Comparison of ENCODE assay signal across 9 mouse cellular contexts in the genomic region with DNA sequence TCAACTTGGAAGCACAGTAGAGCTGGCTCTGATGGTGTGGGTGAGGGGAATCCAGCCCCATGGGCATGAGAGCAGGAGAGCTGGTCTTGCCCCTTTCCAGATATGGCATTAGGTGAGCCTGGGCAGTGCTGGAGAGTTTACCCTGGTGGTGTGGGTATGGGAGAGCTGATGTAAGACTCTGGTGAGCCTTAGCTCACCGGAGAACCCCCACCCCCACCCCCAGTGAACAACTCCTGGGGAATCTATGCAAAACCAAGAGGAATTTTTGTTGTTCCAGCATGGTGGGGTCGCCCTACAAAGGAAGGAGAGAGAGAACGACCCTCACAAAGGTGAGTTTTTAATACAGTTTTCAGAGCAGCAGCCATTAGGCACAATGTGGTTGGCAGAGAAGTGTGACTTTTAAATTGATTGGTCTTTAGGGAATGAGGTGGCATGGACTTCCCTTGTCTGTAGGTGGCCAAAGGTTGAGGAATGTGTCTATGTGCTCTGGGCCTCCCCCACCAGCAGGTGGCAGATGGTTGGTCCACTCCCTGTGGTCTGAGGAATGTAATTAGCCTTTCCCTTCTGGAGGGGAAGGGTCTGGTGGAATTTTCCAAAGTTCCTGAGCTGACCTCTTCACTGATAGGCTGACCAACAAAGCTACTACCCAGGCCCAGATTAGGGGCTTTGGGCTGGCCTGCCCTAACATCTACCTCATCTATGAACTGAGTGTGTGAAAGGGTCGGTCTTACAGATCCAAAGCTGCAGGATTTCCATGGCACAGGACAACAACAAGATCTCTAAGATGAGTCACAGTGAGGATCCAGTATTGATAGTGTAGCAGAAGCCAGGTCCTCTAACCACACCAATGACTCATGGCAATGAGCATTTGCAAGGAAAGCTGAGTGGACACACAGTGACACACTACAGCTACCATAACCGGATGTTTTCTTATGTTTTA.
DNase-seq lines count a peak whose midpoint lies in the region; ATAC-seq and TF ChIP-seq lines count a peak whose summit lies in the region.
"Had no signal": no experiment of that assay in that cellular context is flagged by ENCODE, and none has a peak within 500 bp of the region (broad histone marks: within the 10 kb centered on the region; RNA-seq: fewer than 3 reads in every experiment).

No protein-coding gene starts in this region.

- ATAC-seq in embryonic facial prominence, embryonic 15.5 days (ENCODE audit: insufficient number of reproducible peaks, low FRiP score, low TSS enrichment, low read depth) = peak; percentile 47; the same call in 1 of the 2 replicates
- peak; percentile 74 for ATAC-seq in liver, postnatal 0 days

- 86% methylated on average over 5 of the region's 5 CpGs for WGBS in heart, adult 2 months
- WGBS in embryonic facial prominence, embryonic 15.5 days = 88% methylated on average over 5 of the region's 5 CpGs
- 82% methylated on average over 5 of the region's 5 CpGs for WGBS in liver, postnatal 0 days (ENCODE audit: insufficient replicate concordance)

- no peaks in the 10 kb centered on the region for H3K9me3 ChIP-seq in E14TG2a.4 (ENCODE audit: low read length)
- no peaks in the 10 kb centered on the region for H3K9me3 ChIP-seq in embryonic facial prominence, embryonic 15.5 days (replicated peaks)
- H3K9me3 ChIP-seq in liver, postnatal 0 days (ENCODE audit: low read length) = no peaks in the 10 kb centered on the region

- DNase-seq in heart, adult 2 months = no peak
- DNase-seq in heart, postnatal 25 days (ENCODE audit: low spot score) = no peak
- DNase-seq in liver, postnatal 0 days = peak; percentile 34
- no peak for DNase-seq in cerebellum, adult 9-11 months
- no peak for DNase-seq in urinary bladder, postnatal 25 days (ENCODE audit: low spot score)
- DNase-seq in testis, postnatal 10 days (ENCODE audit: low spot score) = no peak
- DNase-seq: thymus, adult 18-20 months had no signal

- intact Hi-C loops in heart, adult 2 months (cut with DNase I) = no loop called here
- intact Hi-C loops in heart, postnatal 25 days (cut with DNase I) = no loop called here

- no peak overlapping the region for H3K4me2 ChIP-seq in embryonic facial prominence, embryonic 15.5 days (replicated peaks)
- H3K4me2 ChIP-seq in liver, postnatal 0 days (ENCODE audit: low read depth, low read length) = no peak overlapping the region

- no peaks in the 10 kb centered on the region for H3K27me3 ChIP-seq in heart, adult 2 months (ENCODE audit: control insufficient read depth, insufficient read depth, low read length)
- no peaks in the 10 kb centered on the region for H3K27me3 ChIP-seq in E14TG2a.4 (ENCODE audit: insufficient read depth, low read length)
- no peaks in the 10 kb centered on the region for H3K27me3 ChIP-seq in embryonic facial prominence, embryonic 15.5 days
- H3K27me3 ChIP-seq in liver, postnatal 0 days (ENCODE audit: insufficient read depth, low read length) = no peaks in the 10 kb centered on the region

- TF ChIP-seq POLR2A in heart, adult 2 months (IDR thresholded peaks at IDR 0.05; ENCODE audit: insufficient read depth, low read depth, low read length) = no peak

- no peak for TF ChIP-seq EP300 in heart, adult 2 months (IDR thresholded peaks at IDR 0.05; ENCODE audit: insufficient read depth, low read depth, low read length)
- TF ChIP-seq EP300 in liver, postnatal 0 days (IDR thresholded peaks at IDR 0.05; ENCODE audit: low read depth) = no peak

- H3K36me3 ChIP-seq in heart, adult 2 months (ENCODE audit: control insufficient read depth, insufficient read depth, low read length) = no peaks in the 10 kb centered on the region
- H3K36me3 ChIP-seq in E14TG2a.4 (ENCODE audit: insufficient read depth, low read length) = no peaks in the 10 kb centered on the region
- no peaks in the 10 kb centered on the region for H3K36me3 ChIP-seq in embryonic facial prominence, embryonic 15.5 days
- H3K36me3 ChIP-seq in liver, postnatal 0 days (replicated peaks; ENCODE audit: insufficient read depth, low read length) = no peaks in the 10 kb centered on the region

- no peak overlapping the region for H3K27ac ChIP-seq in heart, adult 2 months
- H3K27ac ChIP-seq in embryonic facial prominence, embryonic 15.5 days (replicated peaks) = no peak overlapping the region
- H3K27ac ChIP-seq in liver, postnatal 0 days (ENCODE audit: low read depth) = no peak overlapping the region

- H3K79me2 ChIP-seq in heart, adult 2 months (replicated peaks; ENCODE audit: control insufficient read depth, insufficient read depth, low read length) = no peaks in the 10 kb centered on the region

- no peak overlapping the region for H3K4me3 ChIP-seq in heart, adult 2 months
- peak overlapping the region; percentile 2; the same call in 1 of the 2 replicates for H3K4me3 ChIP-seq in E14TG2a.4 (replicated peaks; ENCODE audit: low read length)
- no peak overlapping the region for H3K4me3 ChIP-seq in embryonic facial prominence, embryonic 15.5 days (replicated peaks)
- no peak overlapping the region for H3K4me3 ChIP-seq in liver, postnatal 0 days (ENCODE audit: low read depth, low read length)

- H3K4me1 ChIP-seq in heart, adult 2 months (ENCODE audit: control insufficient read depth, insufficient read depth, low read length) = peaks cover 1% of the 10 kb centered on the region
- H3K4me1 ChIP-seq in E14TG2a.4 (replicated peaks; ENCODE audit: low read depth, low read length) = peaks cover 97% of the 10 kb centered on the region
- H3K4me1 ChIP-seq in embryonic facial prominence, embryonic 15.5 days = no peaks in the 10 kb centered on the region
- H3K4me1 ChIP-seq in liver, postnatal 0 days (ENCODE audit: insufficient read depth) = peaks cover 9% of the 10 kb centered on the region

- no peak overlapping the region for H3K9ac ChIP-seq in heart, adult 2 months (ENCODE audit: low read depth, low read length)
- no peak overlapping the region for H3K9ac ChIP-seq in embryonic facial prominence, embryonic 15.5 days
- H3K9ac ChIP-seq in liver, postnatal 0 days (replicated peaks) = no peak overlapping the region

- TF ChIP-seq CTCF in heart, adult 2 months (IDR thresholded peaks at IDR 0.05) = peak; percentile 35
- peak; percentile 17; the same call in 1 of the 2 replicates for TF ChIP-seq CTCF in E14TG2a.4 (conservative IDR thresholded peaks at IDR 0.05; ENCODE audit: low read length)
- TF ChIP-seq CTCF in liver, postnatal 0 days (IDR thresholded peaks at IDR 0.05; ENCODE audit: low read depth) = peak; percentile 75

Comparison
In these comparisons a context has a peak if more than half of its experiments do, and no peak if none do; other contexts are left out.
1. CTCF ChIP-seq: peak in every context shown above with its lines; median percentile 75 in liver, postnatal 0 days; 35 in heart, adult 2 months; 17 in E14TG2a.4.